Mouse (Mus musculus) neural tube, embryonic 15.5 days (tissue): Measurements from ENCODE around the gene Zfp646. TPM values are rescaled to one million over a fixed set of nuclear protein-coding genes. Genes with fewer than 3 reads are reported as not detected.
"Not testable (repeated sequence)": the region's sequence is repeated elsewhere in the genome, so short reads cannot be mapped to it uniquely, and the experiment has no call there.

ENCODE experiments used
- ATAC-seq: fragments of 200-750 bp; cut with Nextera tagmentation; 2 replicates; pipeline ENCODE4 v1.8.0; 2017; ENCODE audit warnings: mild to moderate bottlenecking, moderate TSS enrichment, moderate library complexity; ENCODE audit not compliant: low FRiP score
- H3K27ac ChIP-seq: fragments of 300-500 bp; sonication (generic); replicated peaks from 2 replicates; pipeline ENCODE4 v1.5.1; 2015; ENCODE audit warnings: mild to moderate bottlenecking, inconsistent platforms
- H3K27me3 ChIP-seq: fragments of 300-500 bp; sonication (generic); replicated peaks from 2 replicates; pipeline ENCODE4 v1.6.1; 2015; ENCODE audit warnings: inconsistent platforms
- H3K36me3 ChIP-seq: fragments of 300-500 bp; sonication (generic); 2 replicates; pipeline ENCODE4 v1.6.1; 2015; ENCODE audit warnings: inconsistent platforms
- H3K4me1 ChIP-seq: fragments of 300-500 bp; sonication (generic); 2 replicates; pipeline ENCODE4 v1.6.1; 2015; ENCODE audit warnings: inconsistent platforms
- H3K4me2 ChIP-seq: fragments of 300-500 bp; sonication (generic); 2 replicates; pipeline ENCODE4 v1.6.1; 2015; ENCODE audit warnings: inconsistent platforms, mild to moderate bottlenecking, moderate library complexity
- H3K4me3 ChIP-seq: fragments of 300-500 bp; sonication (generic); replicated peaks from 2 replicates; pipeline ENCODE4 v1.5.1; 2015; ENCODE audit warnings: mild to moderate bottlenecking, inconsistent platforms
- H3K9ac ChIP-seq: fragments of 300-500 bp; sonication (generic); replicated peaks from 2 replicates; pipeline ENCODE4 v1.6.1; 2015; ENCODE audit warnings: mild to moderate bottlenecking, inconsistent platforms
- H3K9me3 ChIP-seq: fragments of 300-500 bp; sonication (generic); replicated peaks from 2 replicates; pipeline ENCODE4 v1.6.1; 2016; ENCODE audit warnings: inconsistent platforms
- WGBS: fragments of 180-500 bp; shearing (Covaris S2); methylation state at CpG from one replicate; pipeline ENCODE4 v1.1.7; 2015; ENCODE audit warnings: mixed read lengths; 5-methylcytosine and 5-hydroxymethylcytosine counted together
- polyA plus RNA-seq: library from polyadenylated mRNA; unstranded; fragments of >200 nt; fragmentation: Nextera tagmentation; extraction: Ambion mirVana; gene quantifications from 2 replicates; pipeline ENCODE4 v1.2.1, GENCODE M21; 2015

Gene Zfp646
- polyA plus RNA-seq = 7.0 and 8.6 TPM in 2 replicates

GRCm38 (mm10) chr7:127876041-127876466 is at the start of gene Zfp646:
Gene Zfp646 (plus strand): TSS chr7:127876221.
- H3K9me3 ChIP-seq = no peaks in the 10 kb centered on the region
- peak within 1 kb of the TSS; percentile 83 for H3K4me2 ChIP-seq
- H3K36me3 ChIP-seq = peaks cover 36% of the 10 kb centered on the region
- WGBS = under 1% methylated on average over 41 of the region's 41 CpGs
- ATAC-seq = peak; percentile 92
- H3K4me3 ChIP-seq = peak within 1 kb of the TSS; percentile 98
- peaks cover 44% of the 10 kb centered on the region for H3K4me1 ChIP-seq
- no peaks in the 10 kb centered on the region for H3K27me3 ChIP-seq
- peak within 1 kb of the TSS; percentile 98 for H3K9ac ChIP-seq
- H3K27ac ChIP-seq = peak within 1 kb of the TSS; percentile 100

- no peak overlapping the region for H3K27ac ChIP-seq
- H3K4me3 ChIP-seq = no peak overlapping the region
- 87% methylated on average over 2 of the region's 2 CpGs for WGBS
- H3K36me3 ChIP-seq = no peaks in the 10 kb centered on the region
- no peak for ATAC-seq
- H3K4me1 ChIP-seq = peaks cover 6% of the 10 kb centered on the region
- H3K9ac ChIP-seq = no peak overlapping the region
- H3K4me2 ChIP-seq = no peak overlapping the region
- no peaks in the 10 kb centered on the region for H3K27me3 ChIP-seq
- no peaks in the 10 kb centered on the region for H3K9me3 ChIP-seq
Measured at GRCm38 (mm10) chr7:127835550-127835949, 40.5 kb upstream of the Zfp646 start.

GRCm38 (mm10) chr7:127837473-127837872 is 38.5 kb upstream of the Zfp646 start:
- WGBS = 95% methylated on average over 5 of the region's 5 CpGs
- no peak for ATAC-seq
- Histone ChIP-seq H3K9me3 (no peaks in the 10 kb centered on the region), H3K4me3 (no peak overlapping the region), H3K27me3 (no peaks in the 10 kb centered on the region), H3K9ac (no peak overlapping the region), H3K4me2 (no peak overlapping the region), H3K4me1 (peaks cover 13% of the 10 kb centered on the region), H3K27ac (no peak overlapping the region), H3K36me3 (no peaks in the 10 kb centered on the region)

GRCm38 (mm10) chr7:127837878-127838277 is 38.1 kb upstream of the Zfp646 start:
- H3K27ac ChIP-seq, H3K27me3 ChIP-seq, H3K9ac ChIP-seq, H3K9me3 ChIP-seq, H3K4me2 ChIP-seq, H3K36me3 ChIP-seq, H3K4me3 ChIP-seq, ATAC-seq: not testable (repeated sequence)
- H3K4me1 ChIP-seq = peaks cover 17% of the 10 kb centered on the region
- WGBS = 81% methylated on average over 4 of the region's 4 CpGs

GRCm38 (mm10) chr7:127840031-127840430 is 36.0 kb upstream of the Zfp646 start:
- H3K4me3 ChIP-seq, ATAC-seq, H3K9ac ChIP-seq, H3K36me3 ChIP-seq, H3K27ac ChIP-seq, H3K9me3 ChIP-seq, H3K4me2 ChIP-seq, H3K27me3 ChIP-seq: not testable (repeated sequence)
- H3K4me1 ChIP-seq = peaks cover 19% of the 10 kb centered on the region
- 76% methylated on average over 2 of the region's 2 CpGs for WGBS

- Histone ChIP-seq H3K27ac (peak overlapping the region; percentile 95), H3K36me3 (peaks cover 7% of the 10 kb centered on the region; the same call in 1 of the 2 replicates), H3K4me3 (peak overlapping the region; percentile 64), H3K4me1 (peaks cover 19% of the 10 kb centered on the region), H3K27me3 (no peaks in the 10 kb centered on the region), H3K4me2 (peak overlapping the region; percentile 82), H3K9ac (peak overlapping the region; percentile 65), H3K9me3 (no peaks in the 10 kb centered on the region)
- WGBS = 3% methylated on average over 15 of the region's 15 CpGs
- peak; percentile 37; the same call in 1 of the 2 replicates for ATAC-seq
Measured at GRCm38 (mm10) chr7:127840886-127841285, 35.1 kb upstream of the Zfp646 start.

GRCm38 (mm10) chr7:127841340-127842000 is 34.6 kb upstream of the Zfp646 start:
- Histone ChIP-seq H3K4me1 (peaks cover 19% of the 10 kb centered on the region), H3K4me2 (peak overlapping the region; percentile 82)
- peak; percentile 94 for ATAC-seq

GRCm38 (mm10) chr7:127842001-127842718 is 33.9 kb upstream of the Zfp646 start:
- ATAC-seq = peak; percentile 71
- Histone ChIP-seq H3K36me3 (peaks cover 10% of the 10 kb centered on the region; the same call in 1 of the 2 replicates), H3K9ac (peak overlapping the region; percentile 42), H3K27me3 (no peaks in the 10 kb centered on the region), H3K4me3 (peak overlapping the region; percentile 64), H3K9me3 (no peaks in the 10 kb centered on the region), H3K4me2 (peak overlapping the region; percentile 82), H3K27ac (peak overlapping the region; percentile 95), H3K4me1 (peaks cover 19% of the 10 kb centered on the region)
- under 1% methylated on average over 40 of the region's 40 CpGs for WGBS

More at GRCm38 (mm10) chr7:127841340-127842000, 34.6 kb upstream of the Zfp646 start:
- Histone ChIP-seq H3K4me3 (peak overlapping the region; percentile 64), H3K9ac (peak overlapping the region; percentile 65), H3K9me3 (no peaks in the 10 kb centered on the region), H3K27ac (peak overlapping the region; percentile 95), H3K27me3 (no peaks in the 10 kb centered on the region), H3K36me3 (peaks cover 8% of the 10 kb centered on the region; the same call in 1 of the 2 replicates)
- WGBS = under 1% methylated on average over 43 of the region's 46 CpGs

GRCm38 (mm10) chr7:127849973-127850875 is 25.8 kb upstream of the Zfp646 start:
- H3K4me3 ChIP-seq = no peak overlapping the region
- no peak for ATAC-seq
- H3K4me1 ChIP-seq = no peaks in the 10 kb centered on the region
- H3K36me3 ChIP-seq = peaks cover 8% of the 10 kb centered on the region
- H3K9ac ChIP-seq = no peak overlapping the region
- H3K27me3 ChIP-seq = no peaks in the 10 kb centered on the region
- no peak overlapping the region for H3K4me2 ChIP-seq
- H3K9me3 ChIP-seq = no peaks in the 10 kb centered on the region
- H3K27ac ChIP-seq = no peak overlapping the region
- 76% methylated on average over 6 of the region's 6 CpGs for WGBS

- H3K27me3 ChIP-seq = no peaks in the 10 kb centered on the region
- no peak overlapping the region for H3K9ac ChIP-seq
- no peak overlapping the region for H3K4me2 ChIP-seq
- 73% methylated on average over 5 of the region's 5 CpGs for WGBS
- H3K4me1 ChIP-seq = no peaks in the 10 kb centered on the region
- no peak overlapping the region for H3K4me3 ChIP-seq
- H3K9me3 ChIP-seq = no peaks in the 10 kb centered on the region
- no peak overlapping the region for H3K27ac ChIP-seq
- ATAC-seq = no peak
- H3K36me3 ChIP-seq = peaks cover 8% of the 10 kb centered on the region
Measured at GRCm38 (mm10) chr7:127850906-127851305, 25.1 kb upstream of the Zfp646 start.

GRCm38 (mm10) chr7:127858258-127858657 is 17.8 kb upstream of the Zfp646 start:
- Histone ChIP-seq H3K4me1 (no peaks in the 10 kb centered on the region), H3K9ac (no peak overlapping the region), H3K27ac (no peak overlapping the region), H3K9me3 (no peaks in the 10 kb centered on the region), H3K4me3 (no peak overlapping the region), H3K4me2 (no peak overlapping the region), H3K27me3 (no peaks in the 10 kb centered on the region), H3K36me3 (no peaks in the 10 kb centered on the region)
- WGBS = 97% methylated on average over 6 of the region's 6 CpGs
- no peak for ATAC-seq
